Mouse (Mus musculus) embryonic fibroblast, embryonic 13.5 days (primary cell): ENCODE measurements around the gene Lsamp. TPM values are rescaled to one million over a fixed set of nuclear protein-coding genes. Genes with fewer than 3 reads are reported as not detected.
"Not testable (repeated sequence)": the region's sequence is repeated elsewhere in the genome, so short reads cannot be mapped to it uniquely, and the experiment has no call there.

ENCODE experiments used
- H3K27ac ChIP-seq: 2 replicates; pipeline ENCODE4 v1.5.1; 2012; ENCODE audit warnings: low read length, control low read depth, inconsistent platforms; ENCODE audit not compliant: insufficient read depth
- H3K4me1 ChIP-seq: 2 replicates; pipeline ENCODE4 v1.6.1; 2011; ENCODE audit warnings: low read length; ENCODE audit not compliant: control insufficient read depth, insufficient read depth
- H3K4me3 ChIP-seq: 2 replicates; pipeline ENCODE4 v1.5.1; 2011; ENCODE audit warnings: mild to moderate bottlenecking, control low read depth, low read length; ENCODE audit not compliant: insufficient read depth
- CTCF ChIP-seq: IDR thresholded peaks from 2 replicates; pipeline ENCODE4 v1.5.1; 2011; ENCODE audit warnings: mild to moderate bottlenecking, control low read depth, low read length, moderate library complexity, borderline replicate concordance; ENCODE audit not compliant: insufficient read depth
- POLR2A ChIP-seq: IDR thresholded peaks from 2 replicates; pipeline ENCODE4 v1.6.1; 2011; ENCODE audit warnings: low read depth, mild to moderate bottlenecking, control low read depth, low read length, moderate library complexity
- polyA plus RNA-seq: library from polyadenylated mRNA; stranded (reverse); fragments of >200 nt; gene quantifications from 2 replicates; pipeline ENCODE4 v1.2.4, GENCODE M21; 2011; ENCODE audit warnings: low read depth; ENCODE audit not compliant: missing spikeins, insufficient read length

The Lsamp gene
- polyA plus RNA-seq, 1 experiment: 0.40 TPM

DNA sequence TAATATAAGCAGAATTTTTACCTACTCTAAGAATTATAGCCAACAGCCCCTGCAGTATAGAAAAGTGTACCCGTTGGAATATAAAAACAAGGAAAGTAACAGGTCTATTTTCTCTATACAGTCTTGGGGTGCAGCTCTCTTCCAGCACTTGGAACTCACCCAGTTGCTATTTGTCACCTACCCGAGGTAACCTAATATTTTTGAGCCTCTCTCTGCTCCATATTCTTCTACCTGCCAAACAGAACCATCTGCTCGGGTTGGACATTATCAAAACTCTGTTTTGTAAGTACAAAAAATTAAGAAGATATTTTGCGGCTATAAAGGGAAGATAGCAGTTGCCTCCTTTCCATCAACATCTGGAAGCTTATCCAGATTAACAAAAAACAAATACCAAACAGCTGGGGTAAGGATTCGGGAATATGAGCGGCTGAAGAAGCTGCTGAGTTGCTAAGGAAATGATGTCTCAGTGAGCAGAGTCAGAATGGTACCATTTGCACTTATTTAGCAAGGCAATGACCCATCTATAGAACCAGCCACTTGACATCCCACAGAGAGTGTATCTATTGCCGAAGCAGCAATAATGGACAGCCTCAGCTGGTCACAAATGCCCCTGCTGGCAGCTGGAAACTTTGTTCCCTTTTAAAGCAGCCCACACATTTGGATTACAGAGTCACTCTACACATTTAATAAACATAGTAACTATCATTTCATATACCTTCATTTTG is 1957.6 kb downstream of the Lsamp start:
- Histone ChIP-seq H3K27ac (no peak overlapping the region), H3K4me1 (no peaks in the 10 kb centered on the region), H3K4me3 (no peak overlapping the region)
- TF ChIP-seq POLR2A (no peak), CTCF (no peak)

GRCm38 (mm10) chr16:41957811-41958210 is 1973.7 kb downstream of the Lsamp start:
- TF ChIP-seq POLR2A: no peak
- TF ChIP-seq CTCF: no peak
- no peak overlapping the region for H3K4me3 ChIP-seq
- H3K4me1 ChIP-seq: no peaks in the 10 kb centered on the region
- H3K27ac ChIP-seq: no peak overlapping the region

GRCm38 (mm10) chr16:41965636-41966035 is 1981.5 kb downstream of the Lsamp start:
- Histone ChIP-seq H3K27ac (no peak overlapping the region), H3K4me3 (no peak overlapping the region), H3K4me1 (no peaks in the 10 kb centered on the region)
- TF ChIP-seq CTCF: no peak
- TF ChIP-seq POLR2A: no peak

- H3K27ac ChIP-seq: no peak overlapping the region
- TF ChIP-seq POLR2A: no peak
- no peak for TF ChIP-seq CTCF
- H3K4me3 ChIP-seq: no peak overlapping the region
- H3K4me1 ChIP-seq: no peaks in the 10 kb centered on the region
These were observed 1985.1 kb downstream of the Lsamp start for GRCm38 (mm10) chr16:41969215-41969614.

GRCm38 (mm10) chr16:41974866-41975719 is 1990.9 kb downstream of the Lsamp start:
- Histone ChIP-seq H3K4me3 (no peak overlapping the region), H3K27ac (no peak overlapping the region), H3K4me1 (no peaks in the 10 kb centered on the region)
- no peak for TF ChIP-seq CTCF
- TF ChIP-seq POLR2A: no peak

- Histone ChIP-seq H3K4me1 (no peaks in the 10 kb centered on the region), H3K27ac (no peak overlapping the region), H3K4me3 (no peak overlapping the region)
- TF ChIP-seq POLR2A: no peak
- no peak for TF ChIP-seq CTCF
These were observed 1992.7 kb downstream of the Lsamp start for GRCm38 (mm10) chr16:41976897-41977296.

DNA sequence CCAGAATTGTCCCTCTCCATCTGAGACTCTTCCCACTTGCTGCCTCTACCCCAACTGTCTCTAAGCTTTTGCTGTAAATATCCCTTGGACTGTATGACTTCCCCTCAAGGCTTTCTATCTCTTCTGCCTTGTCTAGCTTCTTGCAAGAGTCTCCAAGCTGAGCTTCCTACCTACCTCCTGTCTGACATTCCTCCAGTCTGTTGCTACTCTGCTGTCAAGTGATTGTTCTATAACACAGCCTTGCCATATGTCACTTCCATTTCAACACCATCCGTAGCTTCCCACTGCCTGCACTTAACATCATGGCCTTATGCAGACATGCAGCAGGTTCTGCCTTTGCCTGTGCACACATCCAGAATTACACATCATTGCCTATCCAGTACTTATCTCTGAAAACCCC is 2012.8 kb downstream of the Lsamp start:
- TF ChIP-seq POLR2A (no peak), CTCF (no peak)
- no peak overlapping the region for H3K4me3 ChIP-seq
- H3K4me1 ChIP-seq: no peaks in the 10 kb centered on the region
- no peak overlapping the region for H3K27ac ChIP-seq

DNA sequence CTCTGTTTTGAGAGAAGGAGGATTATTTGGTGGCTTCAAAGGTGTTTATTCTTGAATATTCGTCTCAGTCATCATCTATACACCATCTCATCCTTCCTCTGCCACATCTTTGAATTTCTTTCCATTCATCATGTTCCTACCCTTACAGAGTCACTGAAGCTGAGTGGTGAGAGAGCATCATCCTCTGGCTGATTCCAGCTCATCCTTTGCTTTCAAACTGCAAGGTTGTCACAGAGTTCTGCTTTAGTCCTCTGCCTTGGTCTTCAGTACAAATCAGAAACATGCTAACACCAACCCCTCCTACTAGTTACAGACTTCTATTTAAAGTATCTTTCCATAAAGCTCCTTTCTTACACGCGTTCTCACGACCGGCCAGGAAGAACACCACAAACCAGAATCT is 2018.8 kb downstream of the Lsamp start:
- TF ChIP-seq POLR2A (no peak), CTCF (no peak)

DNA sequence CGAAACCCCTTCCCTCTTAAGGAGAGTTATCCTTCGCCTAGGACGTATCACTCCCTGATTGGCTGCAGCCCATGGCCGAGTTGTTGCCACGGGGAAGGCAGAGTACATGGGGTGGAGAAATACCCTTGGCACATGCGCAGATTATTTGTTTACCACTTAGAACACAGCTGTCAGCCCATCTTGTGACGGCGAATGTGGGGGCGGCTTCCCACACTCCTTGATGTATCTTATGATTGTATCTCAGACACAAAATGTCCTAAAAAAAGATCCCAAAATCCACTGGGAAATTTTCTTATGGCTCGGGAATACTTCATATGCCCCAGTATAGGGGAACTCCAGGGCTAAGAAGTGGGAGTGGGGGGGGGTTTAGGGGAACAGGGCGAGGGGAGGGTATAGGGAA is 2019.3 kb downstream of the Lsamp start:
- not testable (repeated sequence) for H3K4me1 ChIP-seq, H3K4me3 ChIP-seq, H3K27ac ChIP-seq

More for the DNA sequence above, 2018.8 kb downstream of the Lsamp start:
- no peak overlapping the region for H3K4me3 ChIP-seq
- no peaks in the 10 kb centered on the region for H3K4me1 ChIP-seq
- no peak overlapping the region for H3K27ac ChIP-seq

GRCm38 (mm10) chr16:42004166-42004565 is 2020.0 kb downstream of the Lsamp start:
- no peak for TF ChIP-seq POLR2A
- no peak for TF ChIP-seq CTCF
- H3K4me1 ChIP-seq: no peaks in the 10 kb centered on the region
- H3K4me3 ChIP-seq: no peak overlapping the region
- no peak overlapping the region for H3K27ac ChIP-seq

- H3K27ac ChIP-seq: no peak overlapping the region
- H3K4me3 ChIP-seq: no peak overlapping the region
- no peaks in the 10 kb centered on the region for H3K4me1 ChIP-seq
- no peak for TF ChIP-seq POLR2A
- TF ChIP-seq CTCF: no peak
These were observed 2030.8 kb downstream of the Lsamp start for GRCm38 (mm10) chr16:42014937-42015336.
